Mouse (Mus musculus): ENCODE results near the gene Vps45. TPM values are rescaled to one million over a fixed set of nuclear protein-coding genes. Genes with fewer than 3 reads are reported as not detected.

Gene Vps45
- total and polyA plus RNA-seq, 2 experiments from 2014 or later, result 10.5 to 49.4 TPM

GRCm38 (mm10) chr3:95988969-95989368 is 69.3 kb downstream of the Vps45 start:
- Histone ChIP-seq H3K9me3 (replicated peaks; ENCODE audit: control insufficient read depth, low read length) (no peaks in the 10 kb centered on the region), H3K4me3 (ENCODE audit: low read depth, low read length) (no peak overlapping the region), H3K4me2 (ENCODE audit: low read depth, low read length) (no peak overlapping the region), H3K27ac (ENCODE audit: low read depth) (no peak overlapping the region), H3K9ac (replicated peaks; ENCODE audit: low read depth, low read length) (no peak overlapping the region), H3K4me1 (ENCODE audit: control insufficient read depth, insufficient read depth) (peaks cover 59% of the 10 kb centered on the region), H3K36me3 (replicated peaks; ENCODE audit: control insufficient read depth, insufficient read depth, low read length) (peaks cover 45% of the 10 kb centered on the region), H3K27me3 (ENCODE audit: control insufficient read depth, insufficient read depth, low read length) (no peaks in the 10 kb centered on the region)
- DNase-seq (ENCODE audit: low spot score) (no peak), ATAC-seq (ENCODE audit: insufficient read depth, low read depth) (no peak)
- TF ChIP-seq EP300 (IDR thresholded peaks at IDR 0.05; ENCODE audit: low read depth) (no peak), CTCF (IDR thresholded peaks at IDR 0.05; ENCODE audit: low read depth) (no peak)
- WGBS, result 44% methylated on average over 10 of the region's 10 CpGs

GRCm38 (mm10) chr3:95988138-95988537 is 70.1 kb downstream of the Vps45 start:
- TF ChIP-seq CTCF (IDR thresholded peaks at IDR 0.05; ENCODE audit: low read depth), result no peak
- WGBS, result 90% methylated on average over 1 of the region's 1 CpGs
- no peak overlapping the region for H3K9ac ChIP-seq (replicated peaks; ENCODE audit: low read depth, low read length)
- H3K36me3 ChIP-seq (replicated peaks; ENCODE audit: control insufficient read depth, insufficient read depth, low read length), result peaks cover 45% of the 10 kb centered on the region
- ATAC-seq (ENCODE audit: insufficient read depth, low read depth) (no peak), DNase-seq (ENCODE audit: low spot score) (no peak)
- peaks cover 52% of the 10 kb centered on the region for H3K4me1 ChIP-seq (ENCODE audit: control insufficient read depth, insufficient read depth)
- no peak overlapping the region for H3K4me3 ChIP-seq (ENCODE audit: low read depth, low read length)
- H3K27me3 ChIP-seq (ENCODE audit: control insufficient read depth, insufficient read depth, low read length), result no peaks in the 10 kb centered on the region
- H3K9me3 ChIP-seq (replicated peaks; ENCODE audit: control insufficient read depth, low read length), result no peaks in the 10 kb centered on the region
- no peak overlapping the region for H3K27ac ChIP-seq (ENCODE audit: low read depth)
- no peak overlapping the region for H3K4me2 ChIP-seq (ENCODE audit: low read depth, low read length)

- H3K9me3 ChIP-seq (replicated peaks; ENCODE audit: control insufficient read depth, low read length), result no peaks in the 10 kb centered on the region
- no peak for TF ChIP-seq CTCF (IDR thresholded peaks at IDR 0.05; ENCODE audit: low read depth)
- TF ChIP-seq EP300 (IDR thresholded peaks at IDR 0.05; ENCODE audit: low read depth), result no peak
- 0 out of 2 replicates have a peak overlapping the region, but pooled peaks have one; percentile 2 for H3K9ac ChIP-seq (replicated peaks; ENCODE audit: low read depth, low read length)
- no peak for DNase-seq (ENCODE audit: low spot score)
- no peak overlapping the region for H3K4me3 ChIP-seq (ENCODE audit: low read depth, low read length)
- no peaks in the 10 kb centered on the region for H3K27me3 ChIP-seq (ENCODE audit: control insufficient read depth, insufficient read depth, low read length)
- peaks cover 45% of the 10 kb centered on the region for H3K36me3 ChIP-seq (replicated peaks; ENCODE audit: control insufficient read depth, insufficient read depth, low read length)
- peaks cover 47% of the 10 kb centered on the region for H3K4me1 ChIP-seq (ENCODE audit: control insufficient read depth, insufficient read depth)
- no peak for ATAC-seq (ENCODE audit: insufficient read depth, low read depth)
- no peak overlapping the region for H3K4me2 ChIP-seq (ENCODE audit: low read depth, low read length)
- 65% methylated on average over 6 of the region's 6 CpGs for WGBS
- H3K27ac ChIP-seq (ENCODE audit: low read depth), result peak overlapping the region; percentile 96
Measured at GRCm38 (mm10) chr3:95987386-95988110, 70.7 kb downstream of the Vps45 start.

GRCm38 (mm10) chr3:95986984-95987383 is 71.3 kb downstream of the Vps45 start:
- Histone ChIP-seq H3K9me3 (replicated peaks; ENCODE audit: control insufficient read depth, low read length) (no peaks in the 10 kb centered on the region), H3K27me3 (ENCODE audit: control insufficient read depth, insufficient read depth, low read length) (no peaks in the 10 kb centered on the region), H3K27ac (ENCODE audit: low read depth) (peak overlapping the region; percentile 96), H3K4me3 (ENCODE audit: low read depth, low read length) (no peak overlapping the region), H3K9ac (replicated peaks; ENCODE audit: low read depth, low read length) (0 out of 2 replicates have a peak overlapping the region, but pooled peaks have one; percentile 2), H3K36me3 (replicated peaks; ENCODE audit: control insufficient read depth, insufficient read depth, low read length) (peaks cover 41% of the 10 kb centered on the region), H3K4me1 (ENCODE audit: control insufficient read depth, insufficient read depth) (peaks cover 42% of the 10 kb centered on the region), H3K4me2 (ENCODE audit: low read depth, low read length) (no peak overlapping the region)
- WGBS, result 58% methylated on average over 4 of the region's 4 CpGs
- DNase-seq (ENCODE audit: low spot score), result no peak
- ATAC-seq (ENCODE audit: insufficient read depth, low read depth), result no peak
- no peak for TF ChIP-seq EP300 (IDR thresholded peaks at IDR 0.05; ENCODE audit: low read depth)
- TF ChIP-seq CTCF (IDR thresholded peaks at IDR 0.05; ENCODE audit: low read depth), result no peak

- DNase-seq (ENCODE audit: low spot score) (peak; percentile 63), ATAC-seq (ENCODE audit: insufficient read depth, low read depth) (peak; percentile 36)
- peaks cover 37% of the 10 kb centered on the region for H3K4me1 ChIP-seq (ENCODE audit: control insufficient read depth, insufficient read depth)
- H3K4me2 ChIP-seq (ENCODE audit: low read depth, low read length), result peak overlapping the region; percentile 48
- no peaks in the 10 kb centered on the region for H3K27me3 ChIP-seq (ENCODE audit: control insufficient read depth, insufficient read depth, low read length)
- H3K9ac ChIP-seq (replicated peaks; ENCODE audit: low read depth, low read length), result peak overlapping the region; percentile 53
- H3K36me3 ChIP-seq (replicated peaks; ENCODE audit: control insufficient read depth, insufficient read depth, low read length), result peaks cover 33% of the 10 kb centered on the region
- whole genome bisulfite sequencing, result 6% methylated on average over 21 of the region's 21 CpGs
- TF ChIP-seq CTCF (IDR thresholded peaks at IDR 0.05; ENCODE audit: low read depth) (no peak), EP300 (IDR thresholded peaks at IDR 0.05; ENCODE audit: low read depth) (no peak; the same call in 1 of the 2 replicates)
- H3K4me3 ChIP-seq (ENCODE audit: low read depth, low read length), result peak overlapping the region; percentile 18
- peak overlapping the region; percentile 96 for H3K27ac ChIP-seq (ENCODE audit: low read depth)
- no peaks in the 10 kb centered on the region for H3K9me3 ChIP-seq (replicated peaks; ENCODE audit: control insufficient read depth, low read length)
Measured at GRCm38 (mm10) chr3:95986001-95986622, 72.2 kb downstream of the Vps45 start.
